20 mouse cellular contexts compared by ENCODE assay signal in genomic region chr11:57959924-57960323, GRCm38 (mm10). TPM values are rescaled to one million over a fixed set of nuclear protein-coding genes. Genes with fewer than 3 reads are reported as not detected.
DNase-seq lines count a peak whose midpoint lies in the region; ATAC-seq and TF ChIP-seq lines count a peak whose summit lies in the region.
"Had no signal": no experiment of that assay in that cellular context is flagged by ENCODE, and none has a peak within 500 bp of the region (broad histone marks: within the 10 kb centered on the region; RNA-seq: fewer than 3 reads in every experiment).

No protein-coding gene starts in this region.

- H3K27me3 ChIP-seq in heart, embryonic 13.5 days (replicated peaks), result no peaks in the 10 kb centered on the region
- no peaks in the 10 kb centered on the region for H3K27me3 ChIP-seq in liver, embryonic 14.5 days (ENCODE audit: control insufficient read depth, insufficient read depth, low read length)
- H3K27me3 ChIP-seq: heart, embryonic 15.5 days; neural tube, embryonic 15.5 days had no signal

- 71% methylated on average over 2 of the region's 2 CpGs for WGBS in heart, embryonic 13.5 days
- WGBS in liver, embryonic 14.5 days (ENCODE audit: insufficient replicate concordance), result 50% methylated on average over 2 of the region's 2 CpGs

- no peak overlapping the region for H3K4me2 ChIP-seq in heart, embryonic 13.5 days
- peak overlapping the region; percentile 51 for H3K4me2 ChIP-seq in liver, embryonic 14.5 days (ENCODE audit: low read depth)
- H3K4me2 ChIP-seq: heart, embryonic 15.5 days; neural tube, embryonic 15.5 days had no signal

- H3K4me1 ChIP-seq in heart, embryonic 13.5 days, result peaks cover 30% of the 10 kb centered on the region
- H3K4me1 ChIP-seq in liver, embryonic 14.5 days (replicated peaks; ENCODE audit: control insufficient read depth in 2 of 2, insufficient read depth in 2 of 2, low read length in 1 of 2), result peaks cover 67 to 76% of the 10 kb centered on the region in 2 experiments

- TF ChIP-seq CTCF in liver, embryonic 14.5 days (IDR thresholded peaks at IDR 0.05; ENCODE audit: low read depth), result no peak

- no peak for DNase-seq in heart, adult 9 months (ENCODE audit: low spot score in 2 of 2)
- peak; percentile 75 for DNase-seq in c-Kit-positive CD71-positive TER-119-positive erythroid progenitor cells, embryonic 14.5 days (ENCODE audit: low spot score)
- peak; percentile 78 to 83 (median 80) for DNase-seq in liver, embryonic 14.5 days (ENCODE audit: low read depth in 3 of 3, low spot score in 3 of 3)
- no peak for DNase-seq in urinary bladder, adult 18-20 months (ENCODE audit: low spot score in 2 of 2)
- no peak for DNase-seq in cerebellum, postnatal 14 days
- no peak for DNase-seq in cerebellum, adult 11-12 months
- DNase-seq: adrenal gland, postnatal 10 days; B cell, adult 2 months; cerebellum, adult 18-20 months; forebrain, postnatal 0 days; gastrocnemius, adult 2 months; kidney, adult 8-10 months; kidney, postnatal 36 days; left cerebral cortex, postnatal 4 days; thymus, postnatal 4 days had no signal

- H3K36me3 ChIP-seq in heart, embryonic 13.5 days, result no peaks in the 10 kb centered on the region
- H3K36me3 ChIP-seq in liver, embryonic 14.5 days (replicated peaks; ENCODE audit: control insufficient read depth, insufficient read depth, low read depth), result no peaks in the 10 kb centered on the region
- H3K36me3 ChIP-seq: heart, embryonic 15.5 days; neural tube, embryonic 15.5 days had no signal

- peak overlapping the region; percentile 42; the same call in 1 of the 2 replicates for H3K27ac ChIP-seq in heart, embryonic 13.5 days (replicated peaks)
- H3K27ac ChIP-seq in liver, embryonic 14.5 days, result peak overlapping the region; percentile 88
- H3K27ac ChIP-seq: heart, embryonic 15.5 days; left cerebral cortex, adult 2 months; neural tube, embryonic 15.5 days had no signal

- ATAC-seq in heart, embryonic 13.5 days (ENCODE audit: extremely low read depth, insufficient number of reproducible peaks, low FRiP score, low TSS enrichment), result no peak
- ATAC-seq in liver, embryonic 14.5 days (ENCODE audit: insufficient read depth), result peak; percentile 52
- ATAC-seq: forebrain, postnatal 0 days; midbrain, embryonic 16.5 days had no signal

- TF ChIP-seq EP300 in liver, embryonic 14.5 days (IDR thresholded peaks at IDR 0.05; ENCODE audit: low read depth), result peak; percentile 84

- no peak overlapping the region for H3K4me3 ChIP-seq in heart, embryonic 13.5 days
- no peak overlapping the region for H3K4me3 ChIP-seq in liver, embryonic 14.5 days (ENCODE audit: insufficient read depth in 1 of 2, low read depth in 2 of 2, low read length in 2 of 2)
- H3K4me3 ChIP-seq: gastrocnemius, adult 2 months; heart, embryonic 15.5 days; left cerebral cortex, adult 2 months; neural tube, embryonic 15.5 days had no signal

- H3K9ac ChIP-seq in heart, embryonic 13.5 days, result no peak overlapping the region
- peak overlapping the region; percentile 47 for H3K9ac ChIP-seq in liver, embryonic 14.5 days (replicated peaks)
- H3K9ac ChIP-seq: forebrain, postnatal 0 days; heart, embryonic 15.5 days; neural tube, embryonic 15.5 days had no signal

- H3K9me3 ChIP-seq in heart, embryonic 13.5 days, result no peaks in the 10 kb centered on the region
- no peaks in the 10 kb centered on the region for H3K9me3 ChIP-seq in liver, embryonic 14.5 days (ENCODE audit: control insufficient read depth, low read length)
- H3K9me3 ChIP-seq: heart, embryonic 15.5 days; neural tube, embryonic 15.5 days had no signal

RNA-seq across cellular contexts. Expression of gene Larp1, which starts 48.9 kb away (rescaled TPM):
- polyA plus RNA-seq in heart, embryonic 13.5 days (2015; fragmentation: Nextera tagmentation; extraction: Ambion mirVana), result 11.7 and 12.8 TPM in 2 replicates
- polyA plus RNA-seq in liver, embryonic 14.5 days (2012; rRNA removed), result 21.1 and 25.5 TPM in 2 replicates
- 15.8 and 19.0 TPM in 2 replicates for polyA plus RNA-seq in liver, embryonic 14.5 days (2014; fragmentation: Nextera tagmentation; extraction: Ambion mirVana)

Comparison
In these comparisons a context has a peak if more than half of its experiments do, and no peak if none do; other contexts are left out.
1. DNase-seq: peak in c-Kit-positive CD71-positive TER-119-positive erythroid progenitor cells, embryonic 14.5 days (single experiment) and liver, embryonic 14.5 days (3 of 3); none in heart, adult 9 months (0 of 2), urinary bladder, adult 18-20 months (0 of 2), cerebellum, postnatal 14 days (0 of 2) and cerebellum, adult 11-12 months (single experiment).